Mouse (Mus musculus) forebrain, embryonic 11.5 days (tissue): Measurements from ENCODE around the gene Cacna1b. TPM values are rescaled to one million over a fixed set of nuclear protein-coding genes. Genes with fewer than 3 reads are reported as not detected.

Experiments used
- ATAC-seq: fragments of 200-750 bp; cut with Nextera tagmentation; replicated peaks from 2 replicates; pipeline ENCODE4 v1.8.0; 2017; ENCODE audit warnings: moderate TSS enrichment; ENCODE audit not compliant: low FRiP score
- DNase-seq: peaks from one replicate; pipeline ENCODE4 v3.0.0-alpha.2; 2017; ENCODE audit warnings: low spot score
- H3K27ac ChIP-seq: fragments of 300-500 bp; sonication (generic); 2 replicates; pipeline ENCODE4 v1.5.1; 2014; ENCODE audit warnings: low read depth, low read length
- H3K27me3 ChIP-seq: fragments of 300-500 bp; sonication (generic); 2 replicates; pipeline ENCODE4 v1.6.1; 2014; ENCODE audit warnings: mild to moderate bottlenecking, low read length, mixed read lengths; ENCODE audit not compliant: control insufficient read depth, insufficient read depth
- H3K36me3 ChIP-seq: fragments of 300-500 bp; sonication (generic); 2 replicates; pipeline ENCODE4 v1.6.1; 2014; ENCODE audit warnings: mild to moderate bottlenecking, low read length, moderate library complexity, mixed read lengths; ENCODE audit not compliant: control insufficient read depth, insufficient read depth
- H3K4me1 ChIP-seq: fragments of 300-500 bp; sonication (generic); replicated peaks from 2 replicates; pipeline ENCODE4 v1.6.1; 2014; ENCODE audit warnings: low read length, mixed read lengths; ENCODE audit not compliant: control insufficient read depth, insufficient read depth
- H3K4me2 ChIP-seq: fragments of 300-500 bp; sonication (generic); 2 replicates; pipeline ENCODE4 v1.6.1; 2014; ENCODE audit warnings: low read depth, mild to moderate bottlenecking, low read length, moderate library complexity, mixed read lengths; ENCODE audit not compliant: severe bottlenecking
- H3K4me3 ChIP-seq: fragments of 300-500 bp; sonication (generic); 2 replicates; pipeline ENCODE4 v1.5.1; 2014; ENCODE audit warnings: low read depth, low read length
- H3K9ac ChIP-seq: fragments of 300-500 bp; sonication (generic); 2 replicates; pipeline ENCODE4 v1.6.1; 2014; ENCODE audit warnings: low read length
- H3K9me3 ChIP-seq: fragments of 300-500 bp; sonication (generic); 2 replicates; pipeline ENCODE4 v1.6.1; 2016; ENCODE audit warnings: low read length, mixed read lengths; ENCODE audit not compliant: control insufficient read depth
- WGBS: fragments of 180-500 bp; shearing (Covaris S2); extraction: QIAGEN DNeasy Blood & Tissue Kit; methylation state at CpG from one replicate; pipeline ENCODE4 v1.1.7; 2014; 5-methylcytosine and 5-hydroxymethylcytosine counted together
- polyA plus RNA-seq: library from polyadenylated mRNA; unstranded; fragments of >200 nt; fragmentation: Nextera tagmentation; extraction: Ambion mirVana; gene quantifications from 2 replicates; pipeline ENCODE4 v1.2.1, GENCODE M21; 2014

Gene Cacna1b
- 1.6 and 1.8 TPM in 2 replicates for polyA plus RNA-seq

GRCm38 (mm10) chr2:24763115-24763557, at the start of gene Cacna1b:
Gene Cacna1b (minus strand): TSS chr2:24763152.
- 1% methylated on average over 40 of the region's 42 CpGs for WGBS
- no peaks in the 10 kb centered on the region for H3K36me3 ChIP-seq
- H3K4me2 ChIP-seq, result peak within 1 kb of the TSS; percentile 98
- H3K9ac ChIP-seq, result peak within 1 kb of the TSS; percentile 52
- H3K4me3 ChIP-seq, result peak within 1 kb of the TSS; percentile 59
- DNase-seq (peak; percentile 93), ATAC-seq (peak; percentile 96)
- H3K27me3 ChIP-seq, result peaks cover 18% of the 10 kb centered on the region
- no peaks in the 10 kb centered on the region for H3K9me3 ChIP-seq
- H3K27ac ChIP-seq, result no peak within 1 kb of the TSS
- no peaks in the 10 kb centered on the region; the same call in 1 of the 2 replicates for H3K4me1 ChIP-seq

- H3K36me3 ChIP-seq, result peaks cover 12% of the 10 kb centered on the region
- H3K4me1 ChIP-seq, result no peaks in the 10 kb centered on the region
- H3K27me3 ChIP-seq, result no peaks in the 10 kb centered on the region
- 91% methylated on average over 3 of the region's 3 CpGs for WGBS
- no peak overlapping the region for H3K4me3 ChIP-seq
- H3K27ac ChIP-seq, result no peak overlapping the region
- DNase-seq (no peak), ATAC-seq (no peak)
- no peak overlapping the region for H3K9ac ChIP-seq
- no peak overlapping the region for H3K4me2 ChIP-seq
- no peaks in the 10 kb centered on the region for H3K9me3 ChIP-seq
Measured at GRCm38 (mm10) chr2:24809746-24810145, 46.8 kb upstream of the Cacna1b start.

DNA sequence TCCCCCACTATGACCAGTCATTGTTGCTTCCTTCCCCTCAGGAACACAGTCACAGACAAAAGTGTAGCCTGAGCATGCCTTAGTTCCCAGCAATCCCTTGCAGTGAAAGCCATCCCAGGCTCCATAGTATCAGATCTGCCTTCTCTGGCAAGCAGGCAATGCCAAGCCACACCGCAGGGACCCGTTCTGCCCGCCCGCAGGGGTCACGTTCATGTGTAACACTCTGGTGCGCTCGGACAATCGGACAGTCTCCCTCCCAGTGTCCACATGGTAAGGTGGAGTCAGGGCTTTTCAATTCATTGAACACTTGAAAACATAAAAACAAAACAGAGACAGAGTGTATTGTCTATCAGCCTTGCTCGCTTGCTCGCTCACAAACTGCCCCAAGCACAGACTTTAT, 44.7 kb upstream of the Cacna1b start:
- peaks cover 20% of the 10 kb centered on the region for H3K36me3 ChIP-seq
- DNase-seq (no peak), ATAC-seq (no peak)
- H3K4me1 ChIP-seq, result no peaks in the 10 kb centered on the region
- H3K27ac ChIP-seq, result no peak overlapping the region
- H3K9ac ChIP-seq, result no peak overlapping the region
- no peak overlapping the region for H3K4me2 ChIP-seq
- no peak overlapping the region for H3K4me3 ChIP-seq
- 80% methylated on average over 10 of the region's 10 CpGs for WGBS
- no peaks in the 10 kb centered on the region for H3K9me3 ChIP-seq
- H3K27me3 ChIP-seq, result no peaks in the 10 kb centered on the region

DNA sequence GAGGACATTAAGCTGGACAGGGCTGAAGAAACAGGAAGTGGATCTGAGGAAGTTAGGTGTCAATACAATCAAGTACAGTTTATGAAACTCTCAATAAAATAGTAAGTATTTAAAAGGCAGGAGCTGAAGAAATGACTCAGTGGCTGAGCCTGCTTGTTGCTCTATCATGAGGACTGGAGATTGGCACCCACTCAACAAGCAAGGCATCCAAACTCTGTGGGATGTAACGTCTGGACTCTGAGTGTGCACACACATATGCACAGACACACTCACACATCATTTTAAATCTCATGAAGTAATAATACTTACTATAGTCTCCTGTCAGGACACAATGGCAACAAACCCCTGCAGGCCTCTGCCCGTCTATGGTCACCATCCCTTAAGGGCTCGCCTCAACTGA, 44.1 kb upstream of the Cacna1b start:
- no peak for ATAC-seq
- peaks cover 24% of the 10 kb centered on the region for H3K36me3 ChIP-seq

DNA sequence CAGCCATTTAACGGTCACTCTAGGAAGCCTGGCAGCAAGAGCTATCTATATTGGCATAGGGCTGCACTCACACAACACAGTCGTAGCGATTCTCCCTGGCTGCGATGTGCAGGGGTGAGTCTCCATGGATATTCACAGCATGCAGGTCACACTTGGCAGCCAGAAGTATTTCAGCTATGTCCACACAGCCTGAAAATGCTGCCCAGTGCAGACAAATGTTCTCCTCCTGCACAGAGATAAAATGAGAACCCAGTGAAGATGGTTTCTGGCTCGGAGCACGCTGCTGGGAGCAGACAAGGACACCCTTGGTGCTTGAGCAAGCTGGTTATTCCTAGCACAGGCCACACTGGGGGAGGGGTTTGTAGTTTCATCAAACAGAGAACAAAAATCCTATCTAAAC, 43.2 kb upstream of the Cacna1b start:
- DNase-seq (no peak), ATAC-seq (no peak)
- Histone ChIP-seq H3K36me3 (peaks cover 31% of the 10 kb centered on the region), H3K4me2 (no peak overlapping the region), H3K4me3 (no peak overlapping the region), H3K4me1 (no peaks in the 10 kb centered on the region), H3K27ac (no peak overlapping the region), H3K27me3 (no peaks in the 10 kb centered on the region), H3K9me3 (no peaks in the 10 kb centered on the region), H3K9ac (no peak overlapping the region)
- WGBS, result 93% methylated on average over 6 of the region's 6 CpGs

More for the DNA sequence above, 44.1 kb upstream of the Cacna1b start:
- DNase-seq, result no peak
- Histone ChIP-seq H3K9ac (no peak overlapping the region), H3K4me2 (no peak overlapping the region), H3K27ac (no peak overlapping the region), H3K9me3 (no peaks in the 10 kb centered on the region), H3K4me3 (no peak overlapping the region), H3K4me1 (no peaks in the 10 kb centered on the region), H3K27me3 (no peaks in the 10 kb centered on the region)
- 91% methylated on average over 3 of the region's 3 CpGs for WGBS

- no peaks in the 10 kb centered on the region for H3K9me3 ChIP-seq
- peaks cover 34% of the 10 kb centered on the region for H3K36me3 ChIP-seq
- no peak overlapping the region for H3K27ac ChIP-seq
- H3K4me1 ChIP-seq, result no peaks in the 10 kb centered on the region
- no peak overlapping the region for H3K4me3 ChIP-seq
- no peak for ATAC-seq
- 96% methylated on average over 4 of the region's 4 CpGs for WGBS
- H3K9ac ChIP-seq, result no peak overlapping the region
- no peak overlapping the region for H3K4me2 ChIP-seq
- no peak for DNase-seq
- no peaks in the 10 kb centered on the region for H3K27me3 ChIP-seq
Measured at GRCm38 (mm10) chr2:24805621-24806020, 42.7 kb upstream of the Cacna1b start.

DNA sequence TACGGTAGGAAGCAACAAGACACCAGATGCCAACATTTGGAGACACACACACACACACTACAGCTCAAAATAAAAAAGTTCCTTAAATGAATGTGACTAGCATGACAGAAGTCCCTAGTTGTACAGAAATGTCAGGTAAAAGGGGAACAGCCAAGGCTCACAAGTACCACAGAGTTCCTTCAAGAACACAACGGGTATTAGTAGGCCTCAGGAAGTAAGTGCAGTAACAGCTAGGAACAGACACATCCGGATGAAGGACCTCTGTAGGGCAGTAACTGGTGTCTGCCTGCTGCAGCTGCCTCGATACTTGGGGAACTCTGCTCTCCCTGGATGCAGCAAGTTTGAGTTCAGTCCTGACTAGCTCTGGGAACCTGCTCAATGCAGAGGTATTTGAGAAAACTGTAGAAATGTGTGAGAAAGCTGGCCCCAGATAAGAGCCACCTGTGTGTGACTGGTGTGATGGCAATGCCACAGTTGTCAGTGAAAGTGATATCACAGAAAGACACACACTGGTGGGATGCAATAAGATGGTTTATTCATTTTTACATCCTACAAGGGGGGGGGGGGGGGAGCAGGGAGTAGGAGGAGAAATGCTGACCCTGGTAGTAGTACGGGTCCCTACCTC, 34.0 kb upstream of the Cacna1b start:
- Histone ChIP-seq H3K36me3 (peaks cover 21% of the 10 kb centered on the region; the same call in 1 of the 2 replicates), H3K27ac (no peak overlapping the region)

GRCm38 (mm10) chr2:24787250-24787649, 24.3 kb upstream of the Cacna1b start:
- peaks cover 10% of the 10 kb centered on the region; the same call in 1 of the 2 replicates for H3K36me3 ChIP-seq
- no peak overlapping the region for H3K9ac ChIP-seq
- DNase-seq, result no peak
- no peaks in the 10 kb centered on the region for H3K9me3 ChIP-seq
- no peak overlapping the region for H3K27ac ChIP-seq
- no peaks in the 10 kb centered on the region for H3K4me1 ChIP-seq
- H3K27me3 ChIP-seq, result no peaks in the 10 kb centered on the region
- no peak overlapping the region for H3K4me2 ChIP-seq
- WGBS, result 57% methylated on average over 4 of the region's 4 CpGs
- no peak for ATAC-seq
- no peak overlapping the region for H3K4me3 ChIP-seq

More for the DNA sequence above, 34.0 kb upstream of the Cacna1b start:
- no peak overlapping the region for H3K9ac ChIP-seq
- no peak for DNase-seq
- no peak overlapping the region for H3K4me3 ChIP-seq
- 96% methylated on average over 5 of the region's 5 CpGs for WGBS
- H3K4me2 ChIP-seq, result no peak overlapping the region
- H3K27me3 ChIP-seq, result no peaks in the 10 kb centered on the region
- no peaks in the 10 kb centered on the region for H3K9me3 ChIP-seq
- no peaks in the 10 kb centered on the region for H3K4me1 ChIP-seq
- ATAC-seq, result no peak

- 52% methylated on average over 4 of the region's 4 CpGs for WGBS
- Histone ChIP-seq H3K4me2 (no peak overlapping the region), H3K9me3 (no peaks in the 10 kb centered on the region), H3K27ac (no peak overlapping the region), H3K27me3 (no peaks in the 10 kb centered on the region), H3K36me3 (no peaks in the 10 kb centered on the region), H3K9ac (no peak overlapping the region), H3K4me1 (no peaks in the 10 kb centered on the region), H3K4me3 (no peak overlapping the region)
- ATAC-seq (no peak), DNase-seq (no peak)
Measured at GRCm38 (mm10) chr2:24781253-24781652, 18.3 kb upstream of the Cacna1b start.
